Comparison of ENCODE assay signal across 21 mouse cellular contexts in genomic region chr3:97231857-97232256, GRCm38 (mm10).
"Had no signal": no experiment of that assay in that cellular context is flagged by ENCODE, and none has a peak within 500 bp of the region (broad histone marks: within the 10 kb centered on the region; RNA-seq: fewer than 3 reads in every experiment).

No protein-coding gene starts in this region.

- DNase-seq: kidney, adult 8-10 months; kidney, postnatal 10 days; kidney, postnatal 36 days; layer of hippocampus, postnatal 36 days; liver; lung, postnatal 10 days; lung, postnatal 4 days; retina, postnatal 1 day; right cerebral cortex, postnatal 25 days; thymus, adult 18-20 months; thymus, postnatal 36 days had no signal

- H3K9ac ChIP-seq: kidney, embryonic 15.5 days; limb, embryonic 12.5 days; liver, embryonic 12.5 days; liver, embryonic 15.5 days; lung, embryonic 15.5 days; midbrain, embryonic 12.5 days; midbrain, embryonic 15.5 days; neural tube, embryonic 12.5 days; neural tube, embryonic 15.5 days had no signal

- H3K9me3 ChIP-seq: kidney, embryonic 15.5 days; limb, embryonic 12.5 days; liver, embryonic 12.5 days; liver, embryonic 15.5 days; lung, embryonic 15.5 days; midbrain, embryonic 12.5 days; midbrain, embryonic 15.5 days; neural tube, embryonic 12.5 days; neural tube, embryonic 15.5 days had no signal

- H3K27ac ChIP-seq: kidney, embryonic 15.5 days; left cerebral cortex, adult 2 months; limb, embryonic 12.5 days; liver, embryonic 12.5 days; liver, embryonic 15.5 days; lung, embryonic 15.5 days; midbrain, embryonic 12.5 days; midbrain, embryonic 15.5 days; neural tube, embryonic 12.5 days; neural tube, embryonic 15.5 days had no signal

- H3K4me3 ChIP-seq: kidney, embryonic 15.5 days; left cerebral cortex, adult 2 months; limb, embryonic 12.5 days; liver, embryonic 12.5 days; liver, embryonic 15.5 days; lung, embryonic 15.5 days; midbrain, embryonic 12.5 days; midbrain, embryonic 15.5 days; neural tube, embryonic 12.5 days; neural tube, embryonic 15.5 days had no signal

- H3K36me3 ChIP-seq: liver, embryonic 12.5 days; liver, embryonic 15.5 days; lung, embryonic 15.5 days; midbrain, embryonic 15.5 days; neural tube, embryonic 12.5 days; neural tube, embryonic 15.5 days had no signal

- H3K27me3 ChIP-seq: kidney, embryonic 15.5 days; limb, embryonic 12.5 days; lung, embryonic 15.5 days; midbrain, embryonic 12.5 days; midbrain, embryonic 15.5 days; neural tube, embryonic 12.5 days; neural tube, embryonic 15.5 days had no signal

- ATAC-seq: liver, embryonic 12.5 days; midbrain, embryonic 15.5 days had no signal

- H3K4me2 ChIP-seq: kidney, embryonic 15.5 days; limb, embryonic 12.5 days; liver, embryonic 12.5 days; liver, embryonic 15.5 days; lung, embryonic 15.5 days; midbrain, embryonic 12.5 days; midbrain, embryonic 15.5 days; neural tube, embryonic 12.5 days; neural tube, embryonic 15.5 days had no signal
